Mouse (Mus musculus): ENCODE measurements around the gene Phkb. TPM values are rescaled to one million over a fixed set of nuclear protein-coding genes. Genes with fewer than 3 reads are reported as not detected.

The Phkb gene
- total and polyA plus RNA-seq, 2 experiments from 2014 or later: 43.7 to 44.7 TPM

DNA sequence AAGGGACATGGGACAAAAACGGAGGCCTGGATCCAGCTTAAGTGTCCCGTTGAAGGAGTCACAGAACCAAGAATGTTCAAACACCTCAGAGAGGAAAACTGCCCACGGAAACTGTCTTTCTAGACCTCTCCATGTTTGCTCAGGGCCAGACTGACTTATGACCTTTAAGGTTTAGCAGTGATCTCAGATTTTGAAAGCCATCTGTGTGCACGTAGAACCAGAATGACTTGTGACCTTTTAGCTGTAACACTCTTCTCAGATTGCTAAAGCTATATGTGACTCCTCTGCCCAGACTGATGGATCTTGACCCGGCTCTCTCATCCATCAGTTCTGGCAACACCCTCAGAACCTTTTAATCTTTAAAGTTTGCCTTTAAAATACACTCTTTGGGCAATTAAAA, 19.9 kb downstream of the Phkb start:
- Histone ChIP-seq H3K27me3 (ENCODE audit: control insufficient read depth, insufficient read depth, low read length) (no peaks in the 10 kb centered on the region), H3K4me3 (ENCODE audit: low read depth, low read length) (no peak overlapping the region), H3K9me3 (replicated peaks; ENCODE audit: control insufficient read depth, low read length) (no peaks in the 10 kb centered on the region), H3K9ac (replicated peaks; ENCODE audit: low read depth, low read length) (no peak overlapping the region), H3K36me3 (replicated peaks; ENCODE audit: control insufficient read depth, insufficient read depth, low read length) (no peaks in the 10 kb centered on the region), H3K4me2 (ENCODE audit: low read depth, low read length) (no peak overlapping the region), H3K27ac (ENCODE audit: low read depth) (no peak overlapping the region), H3K4me1 (ENCODE audit: control insufficient read depth, insufficient read depth) (no peaks in the 10 kb centered on the region)
- 79% methylated on average over 5 of the region's 5 CpGs for WGBS
- TF ChIP-seq EP300 (IDR thresholded peaks at IDR 0.05; ENCODE audit: low read depth) (no peak), CTCF (IDR thresholded peaks at IDR 0.05; ENCODE audit: low read depth) (no peak)
- ATAC-seq (ENCODE audit: insufficient read depth, low read depth) (no peak), DNase-seq (ENCODE audit: low spot score) (no peak)

DNA sequence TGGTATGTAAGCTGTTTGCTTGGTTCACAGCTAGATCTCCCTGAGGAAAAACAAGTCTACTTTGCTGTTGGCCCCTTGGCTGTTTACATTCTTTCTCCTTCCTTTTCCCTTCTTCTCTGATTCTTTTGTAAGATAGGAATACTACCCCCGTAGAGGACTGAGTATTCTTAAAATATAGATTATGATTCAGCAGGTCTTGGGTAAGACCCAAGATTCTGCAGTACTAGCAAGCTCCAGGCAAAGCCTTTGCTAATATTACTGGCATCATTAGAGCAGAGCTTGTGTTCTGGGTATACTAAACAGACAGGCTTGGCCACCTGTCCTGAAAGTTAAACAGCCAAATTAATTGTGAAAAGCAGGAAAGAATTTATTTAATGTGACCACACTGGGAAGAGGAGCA, 21.6 kb downstream of the Phkb start:
- Histone ChIP-seq H3K27me3 (ENCODE audit: control insufficient read depth, insufficient read depth, low read length) (no peaks in the 10 kb centered on the region), H3K4me2 (ENCODE audit: low read depth, low read length) (no peak overlapping the region), H3K36me3 (replicated peaks; ENCODE audit: control insufficient read depth, insufficient read depth, low read length) (no peaks in the 10 kb centered on the region), H3K27ac (ENCODE audit: low read depth) (no peak overlapping the region), H3K9ac (replicated peaks; ENCODE audit: low read depth, low read length) (no peak overlapping the region), H3K4me3 (ENCODE audit: low read depth, low read length) (no peak overlapping the region), H3K4me1 (ENCODE audit: control insufficient read depth, insufficient read depth) (no peaks in the 10 kb centered on the region), H3K9me3 (replicated peaks; ENCODE audit: control insufficient read depth, low read length) (no peaks in the 10 kb centered on the region)
- no peak for DNase-seq (ENCODE audit: low spot score)
- no peak for ATAC-seq (ENCODE audit: insufficient read depth, low read depth)
- TF ChIP-seq EP300 (IDR thresholded peaks at IDR 0.05; ENCODE audit: low read depth) (no peak), CTCF (IDR thresholded peaks at IDR 0.05; ENCODE audit: low read depth) (no peak)
- 68% methylated on average over 1 of the region's 1 CpGs for WGBS

DNA sequence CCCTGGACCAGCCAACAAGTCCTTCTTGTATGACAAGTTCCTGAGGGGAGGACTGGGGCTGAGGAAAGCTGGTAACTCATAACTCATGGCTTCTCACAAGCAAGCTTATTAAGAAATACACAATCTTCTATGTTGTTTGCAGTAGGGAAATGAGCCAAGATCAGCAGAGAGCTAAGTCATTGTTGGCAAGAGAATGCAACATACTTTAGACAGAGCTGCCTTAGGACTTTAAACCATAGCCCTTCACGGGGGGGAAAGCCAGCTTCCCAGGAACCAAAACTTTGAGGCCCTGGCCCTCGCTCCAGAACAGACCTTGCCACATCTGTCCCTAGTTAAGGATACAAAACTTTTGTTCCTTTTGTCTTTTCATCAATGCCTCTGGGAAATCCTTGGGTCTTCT, 30.9 kb downstream of the Phkb start:
- WGBS: 47% methylated on average over 2 of the region's 2 CpGs
- no peaks in the 10 kb centered on the region for H3K27me3 ChIP-seq (ENCODE audit: control insufficient read depth, insufficient read depth, low read length)
- DNase-seq (ENCODE audit: low spot score): peak; percentile 66
- H3K27ac ChIP-seq (ENCODE audit: low read depth): peak overlapping the region; percentile 58; the same call in 1 of the 2 replicates
- no peaks in the 10 kb centered on the region for H3K9me3 ChIP-seq (replicated peaks; ENCODE audit: control insufficient read depth, low read length)
- no peak overlapping the region for H3K4me2 ChIP-seq (ENCODE audit: low read depth, low read length)
- no peak for ATAC-seq (ENCODE audit: insufficient read depth, low read depth)
- H3K9ac ChIP-seq (replicated peaks; ENCODE audit: low read depth, low read length): no peak overlapping the region
- no peaks in the 10 kb centered on the region for H3K36me3 ChIP-seq (replicated peaks; ENCODE audit: control insufficient read depth, insufficient read depth, low read length)
- H3K4me3 ChIP-seq (ENCODE audit: low read depth, low read length): no peak overlapping the region
- H3K4me1 ChIP-seq (ENCODE audit: control insufficient read depth, insufficient read depth): 0 out of 2 replicates have a peak, but pooled peaks cover 6% of the 10 kb centered on the region
- TF ChIP-seq CTCF (IDR thresholded peaks at IDR 0.05; ENCODE audit: low read depth) (no peak), EP300 (IDR thresholded peaks at IDR 0.05; ENCODE audit: low read depth) (no peak)

DNA sequence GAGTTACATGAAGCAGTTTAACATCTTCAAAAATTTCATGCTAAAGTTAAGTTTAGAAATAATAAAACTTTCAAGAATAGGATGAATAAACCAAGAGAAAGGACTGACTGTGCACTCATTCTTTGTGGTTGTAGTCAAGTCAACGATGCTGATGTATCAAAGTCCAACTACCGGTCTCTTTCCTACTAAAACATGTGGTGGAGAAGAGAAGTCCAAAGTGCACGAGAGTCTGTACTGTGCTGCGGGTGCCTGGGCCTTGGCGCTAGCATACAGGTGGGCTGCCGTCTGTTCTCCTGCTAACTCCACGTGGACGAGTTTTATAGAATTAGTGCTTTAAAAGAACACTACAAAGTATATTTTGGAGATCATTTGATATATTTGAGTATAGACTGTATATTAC, 37.2 kb downstream of the Phkb start:
- DNase-seq (ENCODE audit: low spot score): no peak
- 93% methylated on average over 8 of the region's 8 CpGs for WGBS
- Histone ChIP-seq H3K4me3 (ENCODE audit: low read depth, low read length) (no peak overlapping the region), H3K4me1 (ENCODE audit: control insufficient read depth, insufficient read depth) (no peaks in the 10 kb centered on the region), H3K4me2 (ENCODE audit: low read depth, low read length) (no peak overlapping the region), H3K27ac (ENCODE audit: low read depth) (no peak overlapping the region), H3K27me3 (ENCODE audit: control insufficient read depth, insufficient read depth, low read length) (no peaks in the 10 kb centered on the region), H3K9me3 (replicated peaks; ENCODE audit: control insufficient read depth, low read length) (no peaks in the 10 kb centered on the region), H3K36me3 (replicated peaks; ENCODE audit: control insufficient read depth, insufficient read depth, low read length) (peaks cover 27% of the 10 kb centered on the region), H3K9ac (replicated peaks; ENCODE audit: low read depth, low read length) (no peak overlapping the region)
- TF ChIP-seq CTCF (IDR thresholded peaks at IDR 0.05; ENCODE audit: low read depth) (no peak), EP300 (IDR thresholded peaks at IDR 0.05; ENCODE audit: low read depth) (no peak)
- ATAC-seq (ENCODE audit: insufficient read depth, low read depth): no peak

DNA sequence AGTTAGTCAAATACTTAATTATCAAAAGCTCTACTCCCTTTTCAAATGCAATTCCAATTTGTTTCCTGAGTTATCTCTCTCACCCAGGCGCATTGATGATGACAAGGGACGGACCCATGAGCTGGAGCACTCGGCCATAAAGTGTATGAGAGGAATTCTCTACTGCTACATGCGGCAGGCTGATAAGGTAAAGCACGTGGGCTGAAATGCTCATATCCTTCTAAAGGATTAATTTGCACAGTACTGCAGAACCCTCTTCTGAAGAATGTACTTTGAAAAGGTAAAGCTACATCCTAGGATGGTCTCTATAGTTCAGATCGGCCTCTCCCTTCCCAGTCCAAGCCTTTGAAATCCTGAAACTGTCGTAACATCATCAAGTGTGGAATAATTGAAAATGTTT, 38.9 kb downstream of the Phkb start:
- no peak overlapping the region for H3K27ac ChIP-seq (ENCODE audit: low read depth)
- H3K36me3 ChIP-seq (replicated peaks; ENCODE audit: control insufficient read depth, insufficient read depth, low read length): peaks cover 27% of the 10 kb centered on the region
- no peak for DNase-seq (ENCODE audit: low spot score)
- no peak overlapping the region for H3K4me3 ChIP-seq (ENCODE audit: low read depth, low read length)
- no peaks in the 10 kb centered on the region for H3K9me3 ChIP-seq (replicated peaks; ENCODE audit: control insufficient read depth, low read length)
- H3K4me1 ChIP-seq (ENCODE audit: control insufficient read depth, insufficient read depth): no peaks in the 10 kb centered on the region
- no peak overlapping the region for H3K4me2 ChIP-seq (ENCODE audit: low read depth, low read length)
- TF ChIP-seq CTCF (IDR thresholded peaks at IDR 0.05; ENCODE audit: low read depth): no peak
- no peak for TF ChIP-seq EP300 (IDR thresholded peaks at IDR 0.05; ENCODE audit: low read depth)
- H3K27me3 ChIP-seq (ENCODE audit: control insufficient read depth, insufficient read depth, low read length): no peaks in the 10 kb centered on the region
- no peak overlapping the region for H3K9ac ChIP-seq (replicated peaks; ENCODE audit: low read depth, low read length)
- 64% methylated on average over 7 of the region's 7 CpGs for WGBS
- ATAC-seq (ENCODE audit: insufficient read depth, low read depth): no peak

DNA sequence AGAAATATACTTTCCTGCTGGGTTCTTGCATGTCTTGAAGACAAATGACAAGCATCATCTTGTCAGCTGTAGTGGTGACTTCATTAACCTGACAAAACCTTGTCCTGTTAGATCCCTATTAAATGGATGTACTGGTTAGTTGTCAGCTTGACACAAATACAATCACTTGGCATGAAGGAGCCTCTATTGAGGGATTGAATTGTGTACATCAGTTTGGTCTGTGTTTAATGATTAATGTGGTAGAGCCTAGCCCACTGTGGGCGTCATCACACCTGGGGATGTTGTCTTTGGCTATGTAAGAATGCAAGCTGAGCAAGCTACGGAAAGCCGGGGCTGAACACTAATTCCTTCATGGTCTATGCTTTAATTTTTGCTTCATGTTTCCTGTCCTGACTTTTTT, 44.1 kb downstream of the Phkb start:
- Histone ChIP-seq H3K4me1 (ENCODE audit: control insufficient read depth, insufficient read depth) (no peaks in the 10 kb centered on the region), H3K4me2 (ENCODE audit: low read depth, low read length) (no peak overlapping the region), H3K9me3 (replicated peaks; ENCODE audit: control insufficient read depth, low read length) (no peaks in the 10 kb centered on the region), H3K27ac (ENCODE audit: low read depth) (no peak overlapping the region), H3K36me3 (replicated peaks; ENCODE audit: control insufficient read depth, insufficient read depth, low read length) (peaks cover 28% of the 10 kb centered on the region), H3K27me3 (ENCODE audit: control insufficient read depth, insufficient read depth, low read length) (no peaks in the 10 kb centered on the region), H3K9ac (replicated peaks; ENCODE audit: low read depth, low read length) (no peak overlapping the region), H3K4me3 (ENCODE audit: low read depth, low read length) (no peak overlapping the region)
- TF ChIP-seq CTCF (IDR thresholded peaks at IDR 0.05; ENCODE audit: low read depth) (no peak), EP300 (IDR thresholded peaks at IDR 0.05; ENCODE audit: low read depth) (no peak)
- DNase-seq (ENCODE audit: low spot score) (no peak), ATAC-seq (ENCODE audit: insufficient read depth, low read depth) (no peak)
- 96% methylated on average over 3 of the region's 3 CpGs for WGBS

Data from heart, postnatal 0 days (tissue).